Mouse (Mus musculus) stomach, embryonic 15.5 days (tissue): Measurements from ENCODE around the gene Flot2. TPM values are rescaled to one million over a fixed set of nuclear protein-coding genes. Genes with fewer than 3 reads are reported as not detected.
A peak's percentile ranks its signal among the peaks of the same experiment; 100 is the strongest.

Experiments
- ATAC-seq: fragments of 200-750 bp; cut with Nextera tagmentation; 2 replicates; pipeline ENCODE4 v1.8.0; 2017; ENCODE audit warnings: low read depth, moderate number of reproducible peaks, moderate TSS enrichment; ENCODE audit not compliant: insufficient read depth, low FRiP score
- H3K27ac ChIP-seq: fragments of 300-500 bp; sonication (generic); 2 replicates; pipeline ENCODE4 v1.5.1; 2015; ENCODE audit warnings: mild to moderate bottlenecking, inconsistent platforms
- H3K27me3 ChIP-seq: fragments of 300-500 bp; sonication (generic); replicated peaks from 2 replicates; pipeline ENCODE4 v1.6.1; 2015; ENCODE audit warnings: inconsistent platforms
- H3K36me3 ChIP-seq: fragments of 300-500 bp; sonication (generic); 2 replicates; pipeline ENCODE4 v1.6.1; 2015; ENCODE audit warnings: inconsistent platforms
- H3K4me1 ChIP-seq: fragments of 300-500 bp; sonication (generic); 2 replicates; pipeline ENCODE4 v1.6.1; 2015; ENCODE audit warnings: inconsistent platforms
- H3K4me2 ChIP-seq: fragments of 300-500 bp; sonication (generic); 2 replicates; pipeline ENCODE4 v1.6.1; 2015; ENCODE audit warnings: mild to moderate bottlenecking, inconsistent platforms
- H3K4me3 ChIP-seq: fragments of 300-500 bp; sonication (generic); replicated peaks from 2 replicates; pipeline ENCODE4 v1.5.1; 2015; ENCODE audit warnings: inconsistent platforms
- H3K9ac ChIP-seq: fragments of 300-500 bp; sonication (generic); 2 replicates; pipeline ENCODE4 v1.6.1; 2015; ENCODE audit warnings: inconsistent platforms
- H3K9me3 ChIP-seq: fragments of 300-500 bp; sonication (generic); 2 replicates; pipeline ENCODE4 v1.6.1; 2016; ENCODE audit warnings: inconsistent platforms
- WGBS: fragments of 180-500 bp; shearing (Covaris S2); methylation state at CpG from one replicate; pipeline ENCODE4 v1.1.7; 2015; 5-methylcytosine and 5-hydroxymethylcytosine counted together
- polyA plus RNA-seq: library from polyadenylated mRNA; unstranded; fragments of >200 nt; fragmentation: Nextera tagmentation; extraction: Ambion mirVana; gene quantifications from 2 replicates; pipeline ENCODE4 v1.2.1, GENCODE M21; 2015

Flot2 gene
- 54.1 and 60.5 TPM in 2 replicates for polyA plus RNA-seq

GRCm38 (mm10) chr11:78037831-78038752 is at the start of gene Flot2:
Gene Flot2 (plus strand): TSS chr11:78037931.
- Histone ChIP-seq H3K27ac (peak within 1 kb of the TSS; percentile 84), H3K4me2 (peak within 1 kb of the TSS; percentile 87), H3K9me3 (no peaks in the 10 kb centered on the region), H3K4me3 (peak within 1 kb of the TSS; percentile 87), H3K9ac (peak within 1 kb of the TSS; percentile 86), H3K27me3 (no peaks in the 10 kb centered on the region), H3K36me3 (peaks cover 6% of the 10 kb centered on the region; the same call in 1 of the 2 replicates), H3K4me1 (peaks cover 24% of the 10 kb centered on the region)
- WGBS: 2% methylated on average over 55 of the region's 55 CpGs
- peak; percentile 86 for ATAC-seq

- H3K4me2 ChIP-seq: no peak overlapping the region
- H3K4me1 ChIP-seq: peaks cover 9% of the 10 kb centered on the region
- H3K4me3 ChIP-seq: no peak overlapping the region
- WGBS: 86% methylated on average over 13 of the region's 13 CpGs
- no peak overlapping the region for H3K9ac ChIP-seq
- peaks cover 10% of the 10 kb centered on the region; the same call in 1 of the 2 replicates for H3K36me3 ChIP-seq
- no peak overlapping the region for H3K27ac ChIP-seq
- H3K9me3 ChIP-seq: no peaks in the 10 kb centered on the region
- ATAC-seq: no peak
- H3K27me3 ChIP-seq: no peaks in the 10 kb centered on the region
Measured at GRCm38 (mm10) chr11:77989071-77989690, 48.5 kb upstream of the Flot2 start.

- Histone ChIP-seq H3K27ac (no peak overlapping the region), H3K4me3 (no peak overlapping the region), H3K9me3 (no peaks in the 10 kb centered on the region), H3K36me3 (0 out of 2 replicates have a peak, but pooled peaks cover 3% of the 10 kb centered on the region), H3K4me2 (no peak overlapping the region), H3K9ac (no peak overlapping the region), H3K27me3 (no peaks in the 10 kb centered on the region), H3K4me1 (no peaks in the 10 kb centered on the region)
- no peak for ATAC-seq
- WGBS: 69% methylated on average over 1 of the region's 1 CpGs
Measured at GRCm38 (mm10) chr11:77995556-77995955, 42.2 kb upstream of the Flot2 start.

- Histone ChIP-seq H3K9me3 (no peaks in the 10 kb centered on the region), H3K4me3 (no peak overlapping the region), H3K4me2 (no peak overlapping the region), H3K27ac (no peak overlapping the region), H3K36me3 (peaks cover 32% of the 10 kb centered on the region), H3K4me1 (no peaks in the 10 kb centered on the region), H3K27me3 (no peaks in the 10 kb centered on the region), H3K9ac (no peak overlapping the region)
- no peak for ATAC-seq
- WGBS: 94% methylated on average over 5 of the region's 5 CpGs
Measured at GRCm38 (mm10) chr11:78006446-78006845, 31.3 kb upstream of the Flot2 start.

- no peak for ATAC-seq
- 17% methylated on average over 4 of the region's 4 CpGs for WGBS
- no peaks in the 10 kb centered on the region for H3K9me3 ChIP-seq
- no peak overlapping the region for H3K9ac ChIP-seq
- H3K4me3 ChIP-seq: no peak overlapping the region
- H3K27ac ChIP-seq: no peak overlapping the region
- no peaks in the 10 kb centered on the region for H3K27me3 ChIP-seq
- H3K4me1 ChIP-seq: no peaks in the 10 kb centered on the region
- no peak overlapping the region for H3K4me2 ChIP-seq
- H3K36me3 ChIP-seq: peaks cover 75% of the 10 kb centered on the region
Measured at GRCm38 (mm10) chr11:78019676-78020075, 18.1 kb upstream of the Flot2 start.

- no peak overlapping the region for H3K4me3 ChIP-seq
- H3K9me3 ChIP-seq: no peaks in the 10 kb centered on the region
- H3K27me3 ChIP-seq: no peaks in the 10 kb centered on the region
- H3K27ac ChIP-seq: no peak overlapping the region
- no peak for ATAC-seq
- H3K36me3 ChIP-seq: peaks cover 75% of the 10 kb centered on the region
- H3K4me1 ChIP-seq: no peaks in the 10 kb centered on the region
- 85% methylated on average over 8 of the region's 8 CpGs for WGBS
- H3K4me2 ChIP-seq: no peak overlapping the region
- no peak overlapping the region for H3K9ac ChIP-seq
Measured at GRCm38 (mm10) chr11:78023607-78024006, 14.1 kb upstream of the Flot2 start.

GRCm38 (mm10) chr11:78029240-78029639 is 8.5 kb upstream of the Flot2 start:
- no peak overlapping the region for H3K9ac ChIP-seq
- H3K4me3 ChIP-seq: no peak overlapping the region
- H3K27me3 ChIP-seq: no peaks in the 10 kb centered on the region
- H3K36me3 ChIP-seq: peaks cover 50% of the 10 kb centered on the region
- H3K9me3 ChIP-seq: no peaks in the 10 kb centered on the region
- WGBS: 92% methylated on average over 8 of the region's 8 CpGs
- H3K4me1 ChIP-seq: peaks cover 14% of the 10 kb centered on the region
- ATAC-seq: no peak
- H3K27ac ChIP-seq: no peak overlapping the region
- H3K4me2 ChIP-seq: no peak overlapping the region

GRCm38 (mm10) chr11:78030600-78030999 is 7.1 kb upstream of the Flot2 start:
- H3K4me2 ChIP-seq: no peak overlapping the region
- 72% methylated on average over 2 of the region's 2 CpGs for WGBS
- no peak overlapping the region for H3K4me3 ChIP-seq
- peaks cover 14% of the 10 kb centered on the region for H3K4me1 ChIP-seq
- no peaks in the 10 kb centered on the region for H3K27me3 ChIP-seq
- H3K9me3 ChIP-seq: no peaks in the 10 kb centered on the region
- H3K9ac ChIP-seq: no peak overlapping the region
- no peak for ATAC-seq
- H3K36me3 ChIP-seq: peaks cover 44% of the 10 kb centered on the region
- no peak overlapping the region; the same call in 1 of the 2 replicates for H3K27ac ChIP-seq

GRCm38 (mm10) chr11:78031389-78031788 is 6.3 kb upstream of the Flot2 start:
- ATAC-seq: no peak
- Histone ChIP-seq H3K4me1 (peaks cover 14% of the 10 kb centered on the region), H3K4me2 (peak overlapping the region; percentile 97), H3K36me3 (peaks cover 36% of the 10 kb centered on the region), H3K4me3 (peak overlapping the region; percentile 71), H3K9me3 (no peaks in the 10 kb centered on the region), H3K27ac (peak overlapping the region; percentile 89), H3K27me3 (no peaks in the 10 kb centered on the region), H3K9ac (no peak overlapping the region)
- 44% methylated on average over 6 of the region's 6 CpGs for WGBS

GRCm38 (mm10) chr11:78031947-78032808 is 5.6 kb upstream of the Flot2 start, which contains the start of gene Dhrs13:
Gene Dhrs13 (plus strand): TSS chr11:78032280.
- peak within 1 kb of the TSS; percentile 89 for H3K27ac ChIP-seq
- no peaks in the 10 kb centered on the region for H3K27me3 ChIP-seq
- H3K4me2 ChIP-seq: peak within 1 kb of the TSS; percentile 97
- ATAC-seq: peak; percentile 91
- under 1% methylated on average over 94 of the region's 96 CpGs for WGBS
- peaks cover 19% of the 10 kb centered on the region for H3K4me1 ChIP-seq
- H3K36me3 ChIP-seq: peaks cover 28% of the 10 kb centered on the region
- H3K9me3 ChIP-seq: no peaks in the 10 kb centered on the region
- peak within 1 kb of the TSS; percentile 65 for H3K9ac ChIP-seq
- H3K4me3 ChIP-seq: peak within 1 kb of the TSS; percentile 71

- 10% methylated on average over 5 of the region's 5 CpGs for WGBS
Measured at GRCm38 (mm10) chr11:78032809-78033195, 4.9 kb upstream of the Flot2 start.

More at GRCm38 (mm10) chr11:78032809-78033195, 4.9 kb upstream of the Flot2 start:
- peaks cover 25% of the 10 kb centered on the region for H3K4me1 ChIP-seq
- peak overlapping the region; percentile 97 for H3K4me2 ChIP-seq
- H3K27ac ChIP-seq: peak overlapping the region; percentile 89; the same call in 1 of the 2 replicates
- H3K27me3 ChIP-seq: no peaks in the 10 kb centered on the region
- no peak for ATAC-seq
- H3K9me3 ChIP-seq: no peaks in the 10 kb centered on the region
- H3K4me3 ChIP-seq: peak overlapping the region; percentile 71
- H3K36me3 ChIP-seq: peaks cover 23% of the 10 kb centered on the region
- H3K9ac ChIP-seq: peak overlapping the region; percentile 65
